Mouse (Mus musculus) bone marrow, adult 2 months (tissue): ENCODE data around the gene Tmem213. TPM values are rescaled to one million over a fixed set of nuclear protein-coding genes. Genes with fewer than 3 reads are reported as not detected.

Experiments
- H3K27ac ChIP-seq: fragments of 200-500 bp; 2 replicates; pipeline ENCODE4 v1.5.1; 2012; ENCODE audit warnings: low read depth, mild to moderate bottlenecking, control low read depth, inconsistent platforms, low read length; ENCODE audit not compliant: control insufficient read depth, poor library complexity, insufficient read depth
- H3K4me1 ChIP-seq: fragments of 200-500 bp; 2 replicates; pipeline ENCODE4 v1.6.1; 2011; ENCODE audit warnings: low read length; ENCODE audit not compliant: control insufficient read depth, insufficient read depth
- H3K4me3 ChIP-seq: fragments of 200-500 bp; replicated peaks from 2 replicates; pipeline ENCODE3; 2011; ENCODE audit warnings: mild to moderate bottlenecking, low read depth, low read length, control low read depth; ENCODE audit not compliant: control insufficient read depth
- CTCF ChIP-seq: fragments of 200-500 bp; IDR thresholded peaks from 2 replicates; pipeline ENCODE4 v1.5.1; 2011; ENCODE audit warnings: low read length, control low read depth; ENCODE audit not compliant: control insufficient read depth, insufficient read depth
- POLR2A ChIP-seq: fragments of 200-500 bp; IDR thresholded peaks from 2 replicates; pipeline ENCODE4 v1.6.1; 2011; ENCODE audit warnings: low read depth, mild to moderate bottlenecking, control low read depth, low read length, borderline replicate concordance; ENCODE audit not compliant: control insufficient read depth
- WGBS: fragments of 180-500 bp; shearing (Covaris S2); methylation state at CpG from one replicate; pipeline ENCODE4 v1.1.7; 2018; 5-methylcytosine and 5-hydroxymethylcytosine counted together
- polyA plus RNA-seq: library from polyadenylated mRNA; stranded (reverse); fragments of >200 nt; gene quantifications from 2 replicates; pipeline ENCODE4 v1.2.4, GENCODE M21; 2011; ENCODE audit warnings: low replicate concordance; ENCODE audit not compliant: missing spikeins, insufficient read depth, insufficient read length

Gene Tmem213
- polyA plus RNA-seq, 1 experiment = not detected

- Histone ChIP-seq H3K4me3 (no peak overlapping the region), H3K27ac (no peak overlapping the region), H3K4me1 (no peaks in the 10 kb centered on the region)
- 79% methylated on average over 6 of the region's 6 CpGs for WGBS
- no peak for TF ChIP-seq POLR2A
- no peak for TF ChIP-seq CTCF
Observed at GRCm38 (mm10) chr6:38165385-38165784, 56.3 kb downstream of the Tmem213 start.

Other genes with a start within 250 kb of the Tmem213 start
- 10.7 and 19.7 TPM in 2 replicates for gene Trim24, start 238.4 kb upstream of the Tmem213 start, polyA plus RNA-seq
- gene Svopl, start 62.3 kb upstream of the Tmem213 start, polyA plus RNA-seq = not detected in 2 replicates
- not detected in 2 replicates for gene Atp6v0a4, start 15.3 kb downstream of the Tmem213 start, polyA plus RNA-seq
- gene D630045J12Rik, start 144.8 kb downstream of the Tmem213 start, polyA plus RNA-seq = 0.55 and 1.6 TPM in 2 replicates
- 0.93 and 2.2 TPM in 2 replicates for gene Zc3hav1l, start 190.0 kb downstream of the Tmem213 start, polyA plus RNA-seq
- 45.5 and 46.8 TPM in 2 replicates for gene Zc3hav1, start 245.3 kb downstream of the Tmem213 start, polyA plus RNA-seq